Mouse (Mus musculus) heart, adult 2 months (tissue): ENCODE results near the gene Tgfb1.

Source experiments
- CTCF ChIP-seq: fragments of 200-600 bp; IDR thresholded peaks from 2 replicates; pipeline ENCODE4 v1.8.1; 2022; ENCODE audit warnings: antibody characterized with exemption, mild to moderate bottlenecking, moderate library complexity
- EP300 ChIP-seq: fragments of 200-500 bp; IDR thresholded peaks from 2 replicates; pipeline ENCODE4 v1.6.1; 2011; ENCODE audit warnings: low read depth, low read length, control low read depth; ENCODE audit not compliant: insufficient read depth
- POLR2A ChIP-seq: fragments of 200-500 bp; IDR thresholded peaks from 2 replicates; pipeline ENCODE4 v1.6.1; 2011; ENCODE audit warnings: mild to moderate bottlenecking, low read depth, low read length, control low read depth; ENCODE audit not compliant: insufficient read depth

GRCm38 (mm10) chr7:25677013-25677412, 9.8 kb upstream of the Tgfb1 start:
- no peak for TF ChIP-seq CTCF
- TF ChIP-seq POLR2A, result no peak
- TF ChIP-seq EP300, result no peak
